Mouse (Mus musculus) left cerebral cortex, postnatal 25 days (tissue): ENCODE measurements around the gene St6galnac3. TPM values are rescaled to one million over a fixed set of nuclear protein-coding genes. Genes with fewer than 3 reads are reported as not detected.

Experiments
- DNase-seq, 2 experiments: peaks; one replicate each; pipeline ENCODE4 v3.0.0; 2022; ENCODE audit warnings: low spot score in 2 of 2, mixed read lengths in 1 of 2
- intact Hi-C: fragments of 180-260 bp; cut with DNase I; formaldehyde crosslinking; loops from one replicate; pipeline ENCODE4 v1.15.1; 2025
- total RNA-seq, 2 experiments: library from RNA; stranded (reverse); gene quantifications; 2 replicates each; pipeline ENCODE4 v1.2.3; 2021

The St6galnac3 gene
- total RNA-seq, 2 experiments from 2014 or later: 13.6 to 14.7 TPM

DNA sequence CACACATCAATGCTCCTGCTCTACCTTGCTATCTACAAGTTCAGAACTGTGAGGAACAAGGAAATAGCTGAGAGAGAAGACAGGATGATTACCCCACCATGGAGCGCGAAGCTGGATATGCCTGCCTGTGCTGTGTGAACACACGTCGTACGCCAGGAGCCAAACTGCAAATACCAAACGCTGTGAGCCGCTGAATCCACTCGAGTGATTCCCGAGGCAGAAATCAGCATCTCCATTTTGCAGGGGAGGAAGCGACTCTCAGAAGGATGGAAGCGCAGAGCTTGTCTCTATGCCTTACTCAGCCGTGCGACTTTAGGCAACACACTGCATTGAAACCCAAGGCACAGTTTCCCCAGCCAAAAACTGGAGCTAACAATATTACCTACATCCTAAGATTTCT, 114.7 kb downstream of the St6galnac3 start:
- peak in 1 of 2 experiments; percentile 45 for DNase-seq
- intact Hi-C loops: no loop called here

DNA sequence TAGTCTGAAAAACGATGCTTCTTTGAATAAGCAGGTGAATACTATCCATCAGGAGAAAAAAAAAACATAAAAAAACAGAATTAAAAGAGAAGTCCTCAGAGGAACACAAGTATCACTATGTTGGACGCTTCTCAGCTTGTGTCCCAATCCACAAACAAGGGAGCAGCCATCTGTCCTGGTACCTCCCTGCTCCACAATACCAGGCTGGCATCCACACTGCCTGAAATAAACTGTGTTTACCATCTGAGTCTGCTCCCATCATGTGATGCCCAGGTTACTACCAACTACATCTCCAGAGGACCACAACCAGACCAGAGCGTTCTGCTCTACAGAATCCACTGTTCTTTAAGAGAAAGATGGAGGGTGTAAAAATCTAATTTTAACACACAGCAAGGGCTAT, 118.6 kb downstream of the St6galnac3 start:
- intact Hi-C loops: no loop called here
- DNase-seq: no peak

GRCm38 (mm10) chr3:153605767-153606098, 119.2 kb downstream of the St6galnac3 start:
- DNase-seq: no peak
- intact Hi-C loops: no loop called here

DNA sequence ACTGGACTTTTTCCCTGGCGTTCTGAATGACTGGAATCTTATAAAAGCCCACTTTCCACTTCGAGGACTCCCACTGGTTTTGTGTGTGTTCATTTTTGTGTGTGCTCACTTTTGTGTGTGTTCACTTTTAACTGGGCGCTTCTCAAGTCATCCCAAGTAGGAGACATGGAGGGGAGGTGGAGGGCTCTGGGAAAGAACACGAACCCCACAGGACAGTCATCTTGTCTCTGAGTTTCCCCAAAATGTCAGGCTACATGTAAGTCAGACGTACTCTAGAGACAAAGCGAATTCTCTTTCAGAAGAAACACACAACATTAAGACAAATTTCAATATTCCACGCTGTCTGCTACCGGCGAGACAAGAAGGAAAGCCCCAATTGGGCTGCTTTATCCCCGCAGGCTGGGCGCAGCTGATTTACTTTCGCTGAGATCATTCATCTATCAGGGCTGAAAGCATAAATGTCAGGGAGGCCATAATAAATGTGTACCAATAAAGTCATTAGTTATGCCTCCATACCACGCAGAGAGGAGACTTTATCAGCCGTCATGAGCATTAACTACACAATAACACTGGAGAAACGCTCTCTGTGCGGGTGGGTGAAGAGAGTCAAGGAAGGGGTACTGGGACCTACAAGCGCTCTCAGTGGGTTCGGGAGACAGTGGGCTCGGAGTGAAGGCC, 119.7 kb downstream of the St6galnac3 start:
- intact Hi-C loops: no loop called here
- DNase-seq: no peak

- intact Hi-C loops: no loop called here
- no peak for DNase-seq
These were observed 125.8 kb downstream of the St6galnac3 start for GRCm38 (mm10) chr3:153599179-153599578.

- intact Hi-C loops: no loop called here
- DNase-seq: no peak
These were observed 126.3 kb downstream of the St6galnac3 start for GRCm38 (mm10) chr3:153598631-153599030.

DNA sequence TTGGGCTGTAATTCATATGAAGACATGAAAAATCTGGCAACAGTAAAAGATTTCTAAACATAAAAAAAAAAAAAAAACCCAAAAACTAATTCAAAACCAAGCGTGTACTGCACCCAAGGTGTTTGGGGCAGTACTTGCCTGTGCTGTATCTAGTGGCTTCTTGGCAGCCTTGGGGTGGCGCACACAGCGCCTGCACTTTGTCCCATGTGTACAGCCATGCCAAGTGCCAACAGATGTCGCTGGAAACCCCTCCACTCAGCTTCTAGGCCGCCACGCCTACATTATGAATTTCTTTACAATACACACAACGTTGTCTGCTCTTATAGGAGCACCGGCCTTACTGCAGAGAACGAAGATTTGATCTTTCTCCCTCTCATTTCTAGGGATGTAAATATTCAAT, 130.4 kb downstream of the St6galnac3 start:
- no peak for DNase-seq
- intact Hi-C loops: no loop called here

GRCm38 (mm10) chr3:153593978-153594377, 131.0 kb downstream of the St6galnac3 start:
- intact Hi-C loops: no loop called here
- DNase-seq: no peak

- no peak for DNase-seq
- intact Hi-C loops: no loop called here
These were observed 131.9 kb downstream of the St6galnac3 start for GRCm38 (mm10) chr3:153593103-153593502.

DNA sequence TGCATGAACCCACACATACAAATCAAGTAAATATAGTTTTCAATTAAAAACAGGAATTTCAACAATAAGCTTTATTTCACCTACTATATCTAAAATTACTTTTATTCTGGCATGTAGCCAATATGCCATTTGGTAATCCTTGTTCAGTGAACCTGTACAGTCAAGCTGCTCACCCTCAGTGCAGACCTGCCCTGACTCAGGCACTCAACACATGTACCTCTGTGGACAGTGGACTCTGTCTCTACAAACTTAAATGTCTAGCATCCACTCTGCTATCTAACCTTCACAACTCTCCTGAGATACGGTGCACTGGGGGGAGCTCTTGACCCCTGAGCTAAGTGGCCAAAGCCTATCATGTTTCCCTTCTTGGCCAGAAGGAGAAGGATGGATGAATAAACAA, 137.4 kb downstream of the St6galnac3 start:
- DNase-seq: no peak
- intact Hi-C loops: loop anchor here (5.0 kb wide), 1 partner anchor 65 kb away; no protein-coding TSS in a partner anchor

GRCm38 (mm10) chr3:153584836-153585235, 140.1 kb downstream of the St6galnac3 start:
- intact Hi-C loops: loop anchor here (5.0 kb wide), 1 partner anchor 67 kb away; no protein-coding TSS in a partner anchor
- no peak for DNase-seq

DNA sequence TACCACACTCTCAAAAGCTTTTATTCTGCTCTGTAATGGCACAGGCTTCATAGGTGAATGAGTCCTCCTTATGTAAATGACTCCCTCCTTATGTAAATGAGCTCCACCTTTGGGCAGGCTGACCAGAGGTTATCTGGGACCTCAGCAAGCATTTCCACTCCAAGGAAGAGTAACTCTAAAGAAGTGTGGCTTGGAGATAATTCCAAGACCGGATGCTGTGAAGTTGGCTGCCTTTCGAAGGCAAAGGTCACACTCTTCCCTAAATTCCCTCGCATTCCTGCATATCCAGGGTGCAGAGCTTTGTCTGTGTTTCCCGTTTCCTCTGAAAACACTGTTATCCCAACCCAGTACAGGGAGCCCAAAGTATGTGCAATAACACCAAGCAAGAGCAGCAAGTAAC, 142.9 kb downstream of the St6galnac3 start:
- DNase-seq: no peak
- intact Hi-C loops: no loop called here

DNA sequence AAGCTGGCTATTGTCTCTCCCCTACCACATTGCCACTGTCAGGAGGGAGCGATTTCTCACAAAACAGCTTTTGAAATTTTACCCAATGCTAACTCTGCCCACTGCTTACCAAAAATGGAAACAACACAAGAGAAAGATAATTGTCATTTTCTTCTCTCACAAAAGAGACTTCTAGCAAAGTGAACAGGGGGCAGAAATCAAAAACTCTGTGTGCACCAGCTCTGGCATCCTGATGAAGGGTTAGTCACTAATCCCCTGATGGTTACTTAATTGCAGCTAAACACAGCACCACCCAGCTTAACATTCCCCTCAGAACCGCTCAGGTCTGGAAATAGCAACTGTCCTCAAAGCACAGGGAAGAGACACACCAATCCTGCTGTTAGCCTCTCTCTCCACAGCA, 144.3 kb downstream of the St6galnac3 start:
- intact Hi-C loops: no loop called here
- peak in 1 of 2 experiments; percentile 56 for DNase-seq

DNA sequence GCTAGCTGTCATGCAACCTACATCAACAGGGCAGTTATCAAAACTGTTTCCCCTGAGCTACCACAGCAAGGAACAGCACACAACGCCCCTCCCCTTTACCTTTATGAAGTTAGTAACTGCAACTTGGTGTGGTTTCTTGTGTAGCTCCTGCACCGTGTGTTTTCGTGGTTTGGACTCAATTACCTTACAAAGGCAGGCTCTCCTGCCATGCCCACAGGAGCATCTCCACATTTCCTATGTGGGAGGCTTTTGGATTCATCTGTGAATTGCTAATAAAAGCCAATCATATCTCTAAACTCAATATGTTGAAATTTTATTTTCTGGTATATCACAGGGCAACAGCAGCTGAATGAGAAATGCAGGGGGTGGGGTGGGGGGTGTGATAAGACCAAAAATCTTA, 144.8 kb downstream of the St6galnac3 start:
- DNase-seq: peak in 1 of 2 experiments; percentile 21

DNA sequence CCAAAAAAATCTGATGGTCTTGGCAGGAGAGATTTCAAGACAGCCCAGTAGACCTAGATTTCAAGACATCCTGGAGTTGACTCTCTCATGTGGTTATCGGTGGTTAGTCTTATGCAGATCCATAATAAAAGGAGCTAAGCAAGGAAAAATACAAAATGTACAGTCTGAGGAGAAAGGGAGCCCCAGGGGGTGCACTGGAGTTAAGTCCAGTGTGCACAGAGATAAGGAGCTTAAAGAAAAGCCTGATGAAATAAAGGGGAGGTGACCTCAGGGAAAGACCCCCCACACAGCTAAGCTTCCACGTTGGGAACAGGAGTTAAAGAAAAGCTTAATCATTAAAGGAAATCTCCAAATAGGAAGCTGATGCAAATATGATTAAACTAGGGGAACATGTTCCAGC, 147.7 kb downstream of the St6galnac3 start:
- DNase-seq: no peak
- intact Hi-C loops: no loop called here

More for the DNA sequence above, 144.8 kb downstream of the St6galnac3 start:
- intact Hi-C loops: no loop called here

DNA sequence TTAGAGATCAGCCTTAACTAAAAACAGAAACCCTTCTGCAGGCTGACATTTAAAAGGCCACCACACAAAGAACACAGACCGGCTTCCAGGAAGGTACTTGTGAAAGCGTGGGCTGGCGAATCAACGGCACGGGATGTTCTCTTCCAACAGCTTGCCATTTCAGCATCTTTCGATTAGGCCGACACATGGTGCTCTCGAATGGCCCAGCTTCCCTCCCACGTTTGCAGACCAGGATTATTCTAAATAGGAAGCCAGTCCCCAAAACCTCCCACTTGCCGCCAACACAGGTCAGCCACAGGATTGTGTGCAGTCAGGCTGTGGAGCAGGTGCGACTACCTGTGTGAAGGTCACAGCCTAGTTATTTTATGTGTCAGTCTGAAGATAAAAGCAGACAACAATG, 153.8 kb downstream of the St6galnac3 start:
- DNase-seq: peak; percentile 73 to 78
- intact Hi-C loops: loop anchor here (2.0 to 5.0 kb wide), 2 partner anchors 86 kb away; no protein-coding TSS in a partner anchor

- DNase-seq: no peak
- intact Hi-C loops: no loop called here
These were observed 156.2 kb downstream of the St6galnac3 start for GRCm38 (mm10) chr3:153568815-153569214.

DNA sequence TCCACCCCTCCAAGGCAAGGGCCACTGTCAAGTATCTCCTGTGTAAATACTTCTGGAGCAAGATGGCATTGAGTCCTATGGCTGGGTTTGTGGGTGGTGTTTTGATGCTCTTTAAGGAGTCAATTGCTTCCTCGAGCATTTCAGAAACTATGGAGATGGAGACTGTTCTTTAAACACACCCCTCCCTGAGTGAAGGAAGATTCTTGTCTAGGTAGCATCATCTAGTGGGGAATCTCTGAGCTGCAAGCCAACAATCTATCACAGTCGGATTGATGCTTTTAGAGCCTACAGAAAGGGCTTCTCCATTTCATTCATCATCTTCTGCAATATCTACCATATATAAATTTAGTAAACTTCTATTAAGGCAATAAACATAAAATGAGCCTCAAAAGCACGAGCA, 157.1 kb downstream of the St6galnac3 start:
- intact Hi-C loops: loop anchor here (2.0 kb wide), 1 partner anchor 489 kb away; no protein-coding TSS in a partner anchor
- peak; percentile 32 to 69 for DNase-seq

DNA sequence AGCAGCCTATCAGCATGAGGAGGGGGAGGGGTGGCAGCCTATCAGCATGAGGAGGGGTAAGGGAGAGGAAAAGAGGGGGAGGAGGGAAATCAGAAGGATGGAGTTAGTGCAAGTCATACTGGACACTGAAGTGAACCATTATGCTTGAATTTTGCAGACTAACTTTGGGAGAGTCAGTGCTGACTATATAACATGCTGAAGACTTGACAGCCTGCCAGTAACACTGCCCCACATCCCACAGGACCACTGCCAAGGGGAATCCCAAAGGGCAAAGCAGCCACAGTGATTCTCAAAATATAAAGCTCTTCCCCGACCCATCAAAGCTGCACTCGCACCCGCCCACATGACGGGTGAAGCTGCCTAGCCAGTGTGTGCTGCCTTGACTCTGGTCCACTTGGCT, 157.5 kb downstream of the St6galnac3 start:
- DNase-seq: no peak
- intact Hi-C loops: loop anchor here (2.0 kb wide), 1 partner anchor 489 kb away; no protein-coding TSS in a partner anchor

DNA sequence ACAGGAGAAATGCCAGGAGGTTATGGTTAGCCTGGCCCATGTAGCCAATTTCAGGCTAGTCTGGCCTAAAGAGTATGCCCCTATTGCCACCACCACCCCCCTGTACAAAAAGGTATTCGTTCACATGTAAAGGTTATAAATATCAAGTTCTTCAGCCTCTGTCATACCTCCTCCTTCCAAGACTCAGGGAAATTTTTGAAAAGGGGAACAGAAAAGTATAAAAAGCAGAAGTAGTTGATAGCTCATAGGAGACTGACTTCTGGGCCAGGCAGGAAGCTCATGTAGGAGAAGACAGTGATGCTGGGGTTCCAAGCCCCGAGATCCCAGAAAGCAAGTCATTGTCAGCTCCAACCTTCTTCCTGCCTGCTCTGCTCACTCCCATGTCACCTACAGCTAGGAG, 158.9 kb downstream of the St6galnac3 start:
- DNase-seq: no peak
- intact Hi-C loops: loop anchor here (2.0 kb wide), 1 partner anchor 487 kb away; no protein-coding TSS in a partner anchor

- intact Hi-C loops: no loop called here
These were observed 164.1 kb downstream of the St6galnac3 start for GRCm38 (mm10) chr3:153560897-153561296.

GRCm38 (mm10) chr3:153559586-153559985, 165.4 kb downstream of the St6galnac3 start:
- no peak for DNase-seq
- intact Hi-C loops: no loop called here

More at GRCm38 (mm10) chr3:153560897-153561296, 164.1 kb downstream of the St6galnac3 start:
- DNase-seq: no peak
